Mouse (Mus musculus) bone marrow macrophage, adult 2 months (primary cell): ENCODE measurements at regions not wholly inside any gene's neighbourhood (a gene's known extent, or its start where the extent isn't known, plus 50 kb on each side); places are given as distances from the start of the nearest gene placed in this dataset.
"Not testable (repeated sequence)": the region's sequence is repeated elsewhere in the genome, so short reads cannot be mapped to it uniquely, and the experiment has no call there.

ENCODE experiments used
- CTCF ChIP-seq: IDR thresholded peaks from 2 replicates; pipeline ENCODE4 v1.5.1; 2012; ENCODE audit warnings: low read depth, mild to moderate bottlenecking, low read length, moderate library complexity
- POLR2A ChIP-seq: IDR thresholded peaks from 2 replicates; pipeline ENCODE4 v1.6.1; 2012; ENCODE audit warnings: mild to moderate bottlenecking, low read depth, low read length, borderline replicate concordance

DNA sequence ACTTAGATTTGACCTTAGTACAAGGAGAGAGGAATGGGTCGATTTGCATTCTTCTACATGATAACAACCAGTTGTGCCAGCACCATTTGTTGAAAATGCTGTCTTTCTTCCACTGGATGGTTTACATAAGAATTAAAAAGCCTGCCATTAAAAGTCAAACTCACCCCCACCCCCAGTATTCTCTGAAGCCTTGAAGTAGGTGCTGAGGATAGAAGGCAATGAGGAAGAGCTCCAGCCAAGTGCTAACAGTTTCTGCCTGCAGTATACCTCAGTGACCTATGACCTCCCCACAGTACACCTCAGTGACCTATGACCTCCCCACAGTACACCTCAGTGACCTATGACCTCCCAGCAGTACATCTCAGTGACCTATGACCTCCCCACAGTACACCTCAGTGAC, 328.4 kb downstream of the Nkx6-1 start:
- TF ChIP-seq POLR2A, CTCF: not testable (repeated sequence)
